Mouse (Mus musculus) cerebellum, adult 9-11 months (tissue): Measurements from ENCODE around the gene Catsperz.

Source experiments
- DNase-seq: peaks from one replicate; pipeline ENCODE4 v3.0.0; 2022

The Catsperz gene

GRCm38 (mm10) chr19:6943709-6944108, 18.5 kb upstream of the Catsperz start:
- peak; percentile 61 for DNase-seq

GRCm38 (mm10) chr19:6942764-6943163, 17.6 kb upstream of the Catsperz start:
- peak; percentile 66 for DNase-seq

GRCm38 (mm10) chr19:6942249-6942691, 17.1 kb upstream of the Catsperz start, which contains the start of gene Gpr137:
TSS of gene Gpr137 (minus strand) at chr19:6942480.
- peak; percentile 95 for DNase-seq

DNA sequence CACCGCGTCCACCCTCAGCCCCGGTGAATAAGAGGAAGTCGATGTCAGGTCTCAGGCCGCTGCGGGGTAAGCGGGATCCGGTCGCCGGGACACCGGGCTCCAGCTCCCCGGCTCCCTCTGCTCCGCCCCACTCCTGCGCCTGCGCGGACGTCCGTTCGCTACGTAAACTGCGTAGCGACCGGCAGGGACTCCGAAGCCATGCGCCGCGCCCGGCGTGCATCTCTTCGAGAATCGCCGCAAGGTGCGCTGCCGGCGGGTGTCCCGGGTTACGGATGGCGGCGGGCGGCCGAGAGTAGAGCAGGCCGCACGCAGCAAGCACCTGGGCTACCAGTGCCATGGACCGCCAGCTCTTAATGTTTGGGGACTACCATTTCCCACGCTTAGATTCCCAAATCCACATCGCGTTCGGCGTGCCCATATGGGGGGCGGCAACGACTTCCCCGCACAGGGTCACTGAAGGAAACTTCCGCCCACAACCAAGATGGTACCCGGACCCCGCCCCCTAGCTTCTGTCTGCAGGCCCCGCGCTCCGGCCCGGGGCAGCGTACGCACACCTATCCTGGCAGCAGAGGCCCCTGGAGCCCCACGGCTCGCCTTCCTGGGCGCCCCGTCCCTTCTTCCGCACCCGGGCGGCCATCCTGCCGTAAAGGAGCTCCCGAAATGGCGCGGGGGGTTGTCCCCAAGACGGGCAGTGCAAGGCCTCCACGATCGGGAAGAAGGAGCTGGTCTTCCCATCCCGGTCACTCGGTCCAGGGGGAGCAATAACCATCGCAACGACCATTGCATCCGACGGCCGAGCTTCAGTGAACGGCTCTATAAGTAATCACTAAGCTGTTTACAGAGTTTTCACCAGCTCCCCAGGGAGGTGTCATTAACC, 16.4 kb upstream of the Catsperz start, which contains the start of gene Bad:
Bad (plus strand) TSS at position 490 of the 877 bp plus-strand sequence.
- peak; percentile 93 for DNase-seq

- peak; percentile 77 for DNase-seq
These were observed 15.5 kb upstream of the Catsperz start for GRCm38 (mm10) chr19:6940396-6941351.

GRCm38 (mm10) chr19:6939106-6940002, 14.2 kb upstream of the Catsperz start:
- DNase-seq = peak; percentile 67

DNA sequence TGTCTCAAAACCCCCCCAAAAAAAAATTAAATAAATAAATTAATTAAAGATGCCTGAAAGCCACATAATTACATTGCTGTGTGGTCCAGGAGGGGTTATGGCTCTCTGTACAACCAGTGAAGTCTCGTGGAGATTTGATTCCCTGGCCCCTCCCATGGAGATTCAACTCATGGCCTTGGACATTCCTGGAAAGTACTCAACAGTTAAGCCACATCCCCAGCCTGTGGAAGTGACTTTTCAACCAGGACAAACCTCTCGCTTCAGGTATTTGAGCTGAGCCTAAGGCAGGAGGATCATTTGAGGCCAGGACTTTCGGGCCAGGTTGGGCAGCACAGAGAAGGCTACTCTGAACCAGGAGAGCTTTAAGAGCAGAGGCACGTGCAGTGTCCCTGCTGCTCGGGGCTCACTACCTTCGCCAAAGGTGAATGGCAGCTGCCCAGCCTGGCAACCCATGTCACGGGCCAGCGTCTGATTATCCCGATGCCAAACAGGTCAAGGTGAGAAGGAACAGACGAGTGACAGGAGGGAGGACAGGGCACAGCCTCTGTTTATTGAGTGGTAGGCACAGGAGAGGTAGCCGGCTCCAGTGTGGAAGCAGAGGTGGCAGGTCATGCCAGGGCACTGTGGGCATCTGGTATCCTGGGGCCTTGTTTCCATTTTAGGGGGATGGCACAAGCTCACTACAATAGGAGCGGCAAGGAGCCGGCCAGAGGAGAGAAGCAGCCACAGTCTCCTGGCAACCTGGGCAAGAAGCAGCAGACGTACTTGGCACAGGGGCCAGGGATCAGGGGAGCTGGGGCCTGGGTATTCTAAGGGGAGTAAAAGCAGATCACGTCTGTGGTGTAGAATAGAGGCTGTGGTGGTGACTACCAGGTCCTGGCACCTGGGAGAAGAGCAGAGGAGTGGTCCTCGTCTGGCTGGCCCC, 12.6 kb upstream of the Catsperz start:
- peak; percentile 85 for DNase-seq

- peak; percentile 64 for DNase-seq
These were observed 11.1 kb upstream of the Catsperz start for GRCm38 (mm10) chr19:6936299-6936698.

DNA sequence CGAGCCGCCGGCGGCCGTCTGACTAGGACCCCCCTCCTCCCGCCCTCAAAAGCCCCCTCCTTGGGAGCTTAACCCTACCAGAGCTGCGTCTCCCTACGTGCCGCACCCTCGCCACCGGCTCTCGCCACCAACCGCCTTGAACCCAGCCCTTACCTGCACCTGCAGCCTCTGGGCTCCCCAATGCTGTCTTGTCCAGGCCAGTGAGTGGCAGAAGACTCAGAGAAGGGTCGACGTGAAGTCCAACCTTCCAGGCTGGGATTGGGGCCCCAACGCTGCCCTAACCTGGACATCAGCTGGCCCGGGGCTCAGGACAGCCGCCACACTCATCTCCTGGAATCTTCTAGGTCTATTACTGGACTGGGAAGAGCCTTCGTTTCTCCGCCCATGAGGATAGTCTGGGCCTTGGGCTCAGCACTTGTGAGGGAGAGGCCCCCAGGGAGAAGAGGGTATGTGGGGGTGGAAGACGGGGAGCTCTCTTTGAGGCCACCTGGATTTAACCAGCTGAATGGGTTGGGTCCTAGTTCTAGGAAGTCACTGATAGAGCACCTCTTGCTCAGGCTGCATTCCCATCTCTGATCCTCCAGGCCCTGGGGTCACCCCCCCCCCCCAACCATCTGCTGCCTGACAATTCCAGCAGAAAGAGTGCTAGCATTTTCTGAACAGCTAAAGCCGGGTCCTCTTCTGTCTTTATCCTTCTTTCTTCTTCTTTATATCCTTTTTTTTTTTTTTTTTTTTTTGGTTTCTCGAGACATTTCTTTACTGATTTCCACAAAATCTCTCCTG, 9.2 kb upstream of the Catsperz start, which contains the start of gene Kcnk4:
Kcnk4 (minus strand) TSS at position 321 of the 783 bp plus-strand sequence.
- peak; percentile 62 for DNase-seq

- DNase-seq = peak; percentile 82
These were observed 8.4 kb upstream of the Catsperz start for GRCm38 (mm10) chr19:6933436-6934194.

DNA sequence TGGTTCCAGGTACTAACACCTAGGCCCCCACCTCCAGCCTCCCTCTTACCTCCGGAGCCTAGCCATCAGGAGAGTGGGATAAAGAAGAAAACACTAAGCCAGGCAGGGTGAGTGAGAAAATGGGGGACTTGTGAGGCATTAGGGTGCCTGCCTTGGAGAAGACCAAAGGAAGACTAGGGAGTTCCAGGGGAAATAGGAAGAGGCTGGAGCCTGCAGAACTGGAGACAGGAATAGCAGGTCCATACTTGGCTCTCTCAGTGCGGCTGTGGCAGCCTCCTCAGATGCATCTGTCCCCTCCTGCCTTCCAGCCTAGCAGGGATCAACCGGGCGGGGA, 7.9 kb upstream of the Catsperz start:
- no peak for DNase-seq

DNA sequence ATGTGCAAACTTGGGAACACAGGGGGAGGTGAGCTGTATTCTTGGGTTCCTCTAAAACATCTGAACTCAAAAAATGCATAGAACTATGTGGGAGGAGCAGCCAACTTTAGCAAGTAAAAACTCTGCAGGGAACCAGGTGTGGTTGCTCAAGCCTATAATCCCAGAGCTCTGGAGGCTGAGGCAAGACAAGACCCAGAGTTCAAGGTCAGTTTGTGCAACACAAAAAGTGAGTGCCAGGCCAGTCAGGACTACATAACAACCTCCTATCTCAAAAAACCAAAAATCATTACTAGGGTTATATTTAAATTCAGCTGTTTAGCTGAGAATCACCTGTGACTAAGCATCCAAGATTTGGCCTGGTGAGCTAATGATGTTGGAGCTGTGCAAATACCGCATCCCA, 6.8 kb upstream of the Catsperz start:
- DNase-seq = no peak

DNA sequence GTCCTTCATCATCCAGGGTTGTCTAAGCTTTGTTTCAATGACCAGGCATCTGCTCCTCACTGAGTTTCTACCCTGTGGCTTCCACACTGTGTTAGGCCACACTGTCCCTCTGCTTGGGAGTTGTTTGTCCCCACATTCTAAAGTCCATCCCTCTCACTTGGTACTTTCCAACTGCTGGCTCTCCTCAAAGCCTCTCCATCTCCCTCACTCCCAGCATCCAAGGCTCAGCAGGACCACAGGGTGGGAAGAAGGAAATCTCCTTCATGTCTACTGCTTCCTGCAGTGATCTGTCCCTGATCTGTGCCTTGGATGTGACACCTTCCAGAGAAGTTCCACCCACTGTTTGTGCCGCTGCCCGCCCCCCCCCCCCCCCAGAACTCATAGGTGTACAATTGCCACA, 5.8 kb upstream of the Catsperz start:
- DNase-seq = peak; percentile 67

DNA sequence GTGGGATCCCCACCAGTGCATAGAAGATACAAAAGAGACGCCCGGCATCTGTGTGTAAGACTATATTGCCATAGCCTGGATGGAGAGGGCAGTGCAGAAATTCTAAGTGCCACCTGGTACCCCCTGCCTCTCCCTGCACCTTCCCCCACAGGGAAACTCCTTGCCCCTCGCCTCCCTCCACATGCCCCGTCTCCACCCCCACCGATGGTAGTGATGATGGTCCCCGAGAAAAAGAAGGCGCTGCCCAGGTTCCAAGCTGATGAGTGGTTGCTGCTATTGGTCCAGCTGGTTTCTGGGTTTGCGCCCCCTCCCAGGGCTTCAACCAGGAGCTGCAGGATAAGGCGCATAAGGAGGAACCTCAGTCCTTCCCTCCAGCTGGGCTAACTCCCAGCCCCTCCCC, 2.9 kb upstream of the Catsperz start:
- DNase-seq = peak; percentile 43

- peak; percentile 64 for DNase-seq
These were observed 1.5 kb upstream of the Catsperz start for GRCm38 (mm10) chr19:6926559-6927255.

DNA sequence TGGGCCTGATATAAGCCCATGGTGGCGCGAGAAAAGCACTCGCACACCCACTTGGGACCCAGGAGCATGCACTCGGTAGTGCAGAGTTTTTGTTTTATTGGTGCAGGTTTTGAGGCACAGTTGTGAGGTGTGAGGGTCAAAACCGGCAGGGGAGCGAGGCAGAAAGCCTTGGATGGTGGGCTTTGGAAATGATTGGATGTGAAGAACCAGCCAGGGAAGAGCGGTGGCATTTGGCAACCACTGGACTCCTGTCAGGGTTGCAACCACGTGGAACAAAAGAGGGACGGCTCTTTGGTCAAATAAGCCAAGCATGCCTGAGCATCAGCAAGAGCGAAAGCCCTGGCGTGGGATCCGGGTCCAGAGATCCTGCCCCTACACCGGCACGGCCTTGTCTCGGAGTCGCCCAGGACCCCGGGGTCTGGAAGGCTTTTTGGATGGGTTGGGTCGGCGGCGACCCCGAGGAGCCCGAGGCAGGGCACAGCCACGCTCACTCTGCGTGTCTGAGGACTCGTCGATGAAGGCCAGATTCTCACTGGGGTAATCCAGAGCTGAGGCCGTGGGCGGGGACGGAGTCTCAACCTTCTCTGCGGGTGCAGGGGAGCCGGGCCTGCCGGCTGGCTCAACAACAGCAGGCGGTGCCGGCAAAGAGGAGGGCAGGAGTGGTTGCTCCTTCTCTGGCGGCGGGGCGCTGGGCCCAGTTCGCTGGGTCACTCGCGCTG, 590 bp upstream of the Catsperz start:
- peak; percentile 60 for DNase-seq

- DNase-seq = peak; percentile 87
These were observed 496 bp downstream of the Catsperz start for GRCm38 (mm10) chr19:6924461-6925306.
